Mouse (Mus musculus) embryonic fibroblast, embryonic 13.5 days (primary cell): ENCODE data around the gene Myo18a.

Experiments
- CTCF ChIP-seq: IDR thresholded peaks from 2 replicates; pipeline ENCODE4 v1.5.1; 2011; ENCODE audit warnings: mild to moderate bottlenecking, control low read depth, low read length, moderate library complexity, borderline replicate concordance; ENCODE audit not compliant: insufficient read depth
- POLR2A ChIP-seq: IDR thresholded peaks from 2 replicates; pipeline ENCODE4 v1.6.1; 2011; ENCODE audit warnings: low read depth, mild to moderate bottlenecking, control low read depth, low read length, moderate library complexity

- TF ChIP-seq POLR2A (no peak), CTCF (peak; percentile 95)
Observed at GRCm38 (mm10) chr11:77821648-77822047, 58.6 kb downstream of the Myo18a start.
